Mouse (Mus musculus) bone marrow, adult 2 months (tissue): ENCODE results near the gene Cenpu. TPM values are rescaled to one million over a fixed set of nuclear protein-coding genes. Genes with fewer than 3 reads are reported as not detected.

Experiments used
- H3K27ac ChIP-seq: fragments of 200-500 bp; 2 replicates; pipeline ENCODE4 v1.5.1; 2012; ENCODE audit warnings: low read depth, mild to moderate bottlenecking, control low read depth, inconsistent platforms, low read length; ENCODE audit not compliant: control insufficient read depth, poor library complexity, insufficient read depth
- H3K4me1 ChIP-seq: fragments of 200-500 bp; 2 replicates; pipeline ENCODE4 v1.6.1; 2011; ENCODE audit warnings: low read length; ENCODE audit not compliant: control insufficient read depth, insufficient read depth
- H3K4me3 ChIP-seq: fragments of 200-500 bp; replicated peaks from 2 replicates; pipeline ENCODE3; 2011; ENCODE audit warnings: mild to moderate bottlenecking, low read depth, low read length, control low read depth; ENCODE audit not compliant: control insufficient read depth
- CTCF ChIP-seq: fragments of 200-500 bp; IDR thresholded peaks from 2 replicates; pipeline ENCODE4 v1.5.1; 2011; ENCODE audit warnings: low read length, control low read depth; ENCODE audit not compliant: control insufficient read depth, insufficient read depth
- POLR2A ChIP-seq: fragments of 200-500 bp; IDR thresholded peaks from 2 replicates; pipeline ENCODE4 v1.6.1; 2011; ENCODE audit warnings: low read depth, mild to moderate bottlenecking, control low read depth, low read length, borderline replicate concordance; ENCODE audit not compliant: control insufficient read depth
- WGBS: fragments of 180-500 bp; shearing (Covaris S2); methylation state at CpG from one replicate; pipeline ENCODE4 v1.1.7; 2018; 5-methylcytosine and 5-hydroxymethylcytosine counted together
- polyA plus RNA-seq: library from polyadenylated mRNA; stranded (reverse); fragments of >200 nt; gene quantifications from 2 replicates; pipeline ENCODE4 v1.2.4, GENCODE M21; 2011; ENCODE audit warnings: low replicate concordance; ENCODE audit not compliant: missing spikeins, insufficient read depth, insufficient read length

Gene Cenpu
- polyA plus RNA-seq, 1 experiment, result 14.2 TPM

DNA sequence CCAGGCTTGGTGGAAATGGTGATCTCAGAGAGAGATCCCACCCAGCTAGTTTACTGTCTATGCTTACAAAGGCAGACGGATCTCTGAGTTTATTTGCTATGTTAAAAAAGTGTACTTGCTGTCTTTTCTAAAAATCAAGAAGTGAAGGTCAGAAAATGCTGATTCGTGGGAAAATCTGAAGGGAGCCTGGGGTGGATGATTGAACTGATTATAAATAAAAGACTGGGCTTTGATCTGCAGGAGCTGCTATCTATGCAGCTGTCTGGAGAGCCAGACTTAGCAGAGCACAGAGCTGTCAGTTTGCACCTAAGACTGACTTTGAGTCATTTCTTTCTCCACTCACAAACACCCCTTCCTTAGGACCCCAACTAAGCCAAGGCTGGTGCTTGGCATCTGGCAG lies 45.6 kb downstream of the Cenpu start:
- Histone ChIP-seq H3K27ac (no peak overlapping the region), H3K4me3 (no peak overlapping the region), H3K4me1 (peaks cover 1% of the 10 kb centered on the region)
- TF ChIP-seq POLR2A (no peak), CTCF (no peak)
- WGBS, result 64% methylated on average over 2 of the region's 2 CpGs

DNA sequence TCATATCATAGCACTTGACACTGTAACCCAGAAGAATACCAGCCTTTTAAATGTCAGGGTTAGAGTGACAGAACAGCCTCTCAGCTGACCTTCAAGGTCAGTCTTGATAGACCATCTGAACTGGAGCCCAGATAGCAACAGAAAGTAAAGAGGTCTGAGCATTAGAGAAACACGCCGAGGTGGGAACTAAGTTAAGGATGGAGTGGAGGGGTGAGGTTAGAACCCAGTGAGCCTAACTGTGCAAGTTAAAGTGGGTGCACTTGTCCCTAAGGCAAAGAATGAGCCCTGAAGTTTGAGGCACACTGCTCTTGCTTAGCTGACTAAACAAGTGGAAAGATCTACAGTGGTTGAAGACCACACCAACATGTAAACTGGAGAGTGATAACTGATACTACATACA lies 46.3 kb downstream of the Cenpu start:
- TF ChIP-seq CTCF, result no peak
- no peak for TF ChIP-seq POLR2A
- H3K27ac ChIP-seq, result no peak overlapping the region
- WGBS, result 87% methylated on average over 2 of the region's 2 CpGs
- no peak overlapping the region for H3K4me3 ChIP-seq
- H3K4me1 ChIP-seq, result peaks cover 1% of the 10 kb centered on the region

DNA sequence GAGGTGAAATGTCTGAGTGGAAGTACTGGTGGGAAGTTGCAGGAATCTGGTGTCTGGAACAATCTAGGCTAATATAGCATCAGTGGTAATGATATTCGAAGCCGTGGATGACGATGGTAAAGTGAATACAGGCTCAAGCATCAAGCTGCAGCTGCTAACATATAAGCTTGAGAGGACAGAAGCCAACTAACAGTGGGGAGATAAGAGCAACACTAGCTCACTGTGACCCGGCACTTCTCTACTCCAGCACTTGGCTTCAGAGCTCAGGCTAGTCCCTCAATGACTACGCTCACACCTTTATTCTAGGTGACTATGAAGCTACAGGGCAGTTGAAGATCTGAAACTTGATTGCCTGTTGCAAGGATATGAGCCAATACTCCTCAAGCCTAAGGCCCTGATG lies 46.9 kb downstream of the Cenpu start:
- Histone ChIP-seq H3K4me1 (peaks cover 1% of the 10 kb centered on the region), H3K4me3 (no peak overlapping the region), H3K27ac (no peak overlapping the region)
- 68% methylated on average over 5 of the region's 5 CpGs for WGBS
- TF ChIP-seq CTCF (no peak), POLR2A (no peak)

DNA sequence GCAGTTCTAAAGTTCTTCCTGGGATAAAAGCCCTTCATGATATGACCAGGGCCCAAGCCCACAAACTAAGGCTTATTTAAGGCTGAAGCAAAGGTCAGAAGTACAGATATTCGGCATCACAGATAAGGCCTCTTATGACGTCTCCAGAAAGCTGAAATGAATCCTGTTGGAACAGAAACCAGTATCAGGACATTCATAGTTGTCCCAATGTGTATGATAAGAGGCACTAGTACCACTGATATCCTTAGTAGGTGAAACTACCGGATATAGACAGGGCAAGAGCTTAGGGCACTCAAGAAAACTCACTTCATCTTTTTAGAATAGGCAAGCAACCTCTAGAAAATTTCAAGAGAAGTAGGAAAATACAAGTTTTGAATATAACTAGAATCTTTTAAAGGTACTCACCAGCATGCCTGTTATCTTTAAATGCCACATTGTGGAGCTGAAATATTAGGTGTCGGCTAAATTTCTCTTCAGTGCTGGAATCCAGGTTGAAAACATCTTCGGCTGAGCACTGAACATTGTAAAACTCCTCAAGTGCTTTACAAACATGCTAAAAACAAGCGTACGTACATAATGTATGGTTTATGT lies 47.6 kb downstream of the Cenpu start:
- 71% methylated on average over 7 of the region's 7 CpGs for WGBS
- no peak overlapping the region for H3K4me3 ChIP-seq
- peaks cover 1% of the 10 kb centered on the region for H3K4me1 ChIP-seq
- no peak overlapping the region for H3K27ac ChIP-seq
- no peak for TF ChIP-seq POLR2A
- no peak for TF ChIP-seq CTCF

DNA sequence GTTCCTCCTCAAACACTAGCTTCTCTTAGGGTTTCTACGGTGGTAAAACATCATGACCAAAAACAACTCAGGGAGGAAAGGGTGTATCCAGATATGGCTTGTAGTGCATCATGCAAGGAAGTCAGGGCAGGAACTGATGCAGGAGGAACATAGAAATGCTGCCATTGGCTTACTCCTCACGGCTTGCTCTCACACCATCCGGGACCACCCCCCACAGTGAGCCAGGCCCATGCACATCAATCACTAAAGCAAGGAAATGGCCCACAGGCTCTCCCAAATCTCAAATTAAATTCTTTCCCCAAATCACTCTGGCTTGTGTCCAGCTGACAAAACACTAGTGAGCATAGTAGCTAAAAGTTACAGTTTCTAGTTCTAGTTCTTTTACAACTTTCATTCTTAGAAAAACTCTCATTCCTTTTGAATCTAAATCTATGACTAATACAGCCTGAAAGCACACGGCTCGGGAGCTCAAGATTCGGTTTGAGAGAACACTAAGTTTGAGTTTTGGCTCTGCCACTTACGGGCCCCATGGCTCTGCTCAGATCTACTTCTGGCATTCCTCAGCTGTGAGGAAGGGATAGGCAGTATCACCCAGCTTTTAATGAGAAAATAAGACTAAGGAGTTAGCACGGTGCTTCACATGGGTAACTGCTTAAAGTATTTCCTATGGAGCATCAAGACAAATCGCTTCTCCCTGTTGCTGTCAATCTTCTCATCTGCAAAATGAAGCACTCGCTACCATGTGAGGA lies 49.3 kb downstream of the Cenpu start:
- 61% methylated on average over 10 of the region's 10 CpGs for WGBS
- Histone ChIP-seq H3K4me3 (no peak overlapping the region), H3K4me1 (no peaks in the 10 kb centered on the region; the same call in 1 of the 2 replicates)

DNA sequence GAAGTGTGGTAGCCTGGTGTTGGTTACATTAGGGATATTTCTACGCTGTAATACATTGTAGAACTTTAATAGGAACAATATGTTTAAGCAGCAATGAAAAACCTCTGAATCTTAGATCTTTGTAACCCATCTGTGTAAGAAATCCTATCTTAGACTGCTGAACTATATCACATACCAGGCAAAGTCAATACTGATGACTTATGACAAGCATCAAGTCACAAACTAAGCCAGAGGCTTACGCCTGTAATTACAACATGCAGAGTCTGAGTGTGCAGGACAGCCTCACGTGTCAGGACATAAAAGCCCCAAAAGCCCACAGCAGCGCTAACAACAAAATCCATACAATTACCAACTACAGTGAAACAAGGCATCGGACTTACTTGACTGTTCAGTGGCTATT lies 51.8 kb downstream of the Cenpu start:
- Histone ChIP-seq H3K4me1 (no peaks in the 10 kb centered on the region), H3K27ac (no peak overlapping the region), H3K4me3 (no peak overlapping the region)
- WGBS, result 91% methylated on average over 5 of the region's 5 CpGs
- TF ChIP-seq CTCF, result no peak
- TF ChIP-seq POLR2A, result no peak

More for the DNA sequence above, 49.3 kb downstream of the Cenpu start:
- no peak overlapping the region for H3K27ac ChIP-seq
- no peak for TF ChIP-seq POLR2A
- no peak for TF ChIP-seq CTCF

DNA sequence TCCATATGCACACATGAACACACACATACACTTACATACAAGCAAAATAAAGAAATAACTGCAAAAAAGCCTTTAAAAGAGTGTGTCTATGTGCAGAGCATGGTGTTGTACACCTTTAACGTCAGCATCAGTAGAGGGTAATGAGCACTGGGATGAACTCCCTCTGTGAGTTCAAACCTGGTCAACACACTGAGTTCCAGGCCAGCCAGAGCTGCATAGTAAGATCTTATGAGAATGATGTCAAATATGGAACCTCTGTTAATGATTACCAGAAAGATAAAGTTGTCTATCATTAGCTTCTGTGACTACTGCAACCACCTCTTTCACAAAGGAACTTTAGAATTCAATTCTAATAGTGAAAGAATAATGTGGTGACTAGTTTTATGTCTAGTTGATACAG lies 55.1 kb downstream of the Cenpu start:
- H3K4me3 ChIP-seq, result no peak overlapping the region
- no peak overlapping the region for H3K27ac ChIP-seq
- TF ChIP-seq POLR2A, result no peak
- TF ChIP-seq CTCF, result no peak
- H3K4me1 ChIP-seq, result no peaks in the 10 kb centered on the region
- WGBS, result 93% methylated on average over 1 of the region's 1 CpGs

DNA sequence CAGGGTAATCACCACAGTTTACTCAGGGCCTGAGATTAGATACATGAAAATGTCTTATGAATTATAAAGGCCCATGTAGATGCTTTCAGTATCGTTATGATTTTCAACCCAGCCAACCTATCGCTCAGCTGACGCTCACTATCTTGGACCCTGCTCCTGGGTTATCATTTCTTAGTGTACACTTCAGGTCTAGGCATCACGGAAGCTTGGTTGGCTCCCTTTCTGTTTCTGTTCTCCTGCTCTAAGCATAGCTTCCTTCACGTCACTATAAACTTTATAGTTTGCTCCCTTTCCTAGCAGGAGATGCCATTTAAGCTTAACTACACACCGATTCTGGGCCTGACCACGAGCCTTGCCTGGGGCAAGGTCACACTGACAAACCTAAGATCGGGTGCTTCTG lies 59.7 kb downstream of the Cenpu start:
- WGBS, result 85% methylated on average over 8 of the region's 8 CpGs
- H3K4me1 ChIP-seq, result no peaks in the 10 kb centered on the region
- TF ChIP-seq CTCF, result no peak
- TF ChIP-seq POLR2A, result no peak
- H3K4me3 ChIP-seq, result no peak overlapping the region
- H3K27ac ChIP-seq, result no peak overlapping the region
